Mouse (Mus musculus): ENCODE data around the gene Kirrel2. TPM values are rescaled to one million over a fixed set of nuclear protein-coding genes. Genes with fewer than 3 reads are reported as not detected.
A peak's percentile ranks its signal among the peaks of the same experiment; 100 is the strongest.

Kirrel2 gene
- polyA plus RNA-seq, 1 experiment from 2014 or later: 0.29 TPM

DNA sequence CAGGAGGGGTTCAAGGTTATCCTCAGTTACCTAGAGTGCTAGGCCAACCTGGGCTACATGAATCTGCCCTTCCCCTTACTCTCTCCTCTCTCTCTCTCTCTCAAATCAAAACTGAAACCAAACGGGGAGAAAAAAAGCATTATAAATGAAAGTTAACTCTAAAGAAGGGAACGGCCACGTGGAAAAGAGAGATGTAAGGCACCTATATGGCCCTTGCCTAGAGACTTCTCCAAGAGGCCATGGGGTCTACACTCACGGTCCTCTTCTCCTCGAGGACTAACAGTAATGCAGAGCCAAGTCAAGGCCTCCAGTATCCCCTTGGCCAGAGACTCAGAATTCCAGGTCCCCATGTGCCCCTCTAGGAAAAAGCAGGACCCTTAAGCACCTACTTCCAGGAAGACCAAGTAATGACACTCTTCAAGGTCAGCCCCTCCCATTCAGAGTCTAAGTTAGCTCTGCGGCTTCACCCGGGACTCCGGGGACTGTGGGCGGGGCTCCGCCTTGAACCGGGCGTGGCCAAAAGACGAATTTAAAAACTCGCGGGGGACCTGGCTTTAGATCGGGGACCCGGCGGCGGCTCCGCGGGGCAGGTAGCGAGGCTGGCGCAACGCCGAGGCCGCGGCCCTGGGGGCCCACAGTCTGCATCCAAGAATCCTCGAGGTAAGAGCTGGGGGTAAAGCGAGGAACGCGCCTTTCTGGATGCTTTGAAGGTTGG, 36.2 kb downstream of the Kirrel2 start, which contains the start of gene Nfkbid:
Gene Nfkbid, plus strand, starts transcription at position 558 of the 715 bp plus-strand sequence.
- Histone ChIP-seq H3K36me3 (replicated peaks) (peaks cover 22% of the 10 kb centered on the region), H3K27ac (peak within 1 kb of the TSS; percentile 85), H3K27me3 (ENCODE audit: poor library complexity, severe bottlenecking) (peaks cover 34% of the 10 kb centered on the region), H3K9me3 (peaks cover 7% of the 10 kb centered on the region; the same call in 1 of the 2 replicates), H3K4me1 (peaks cover 26% of the 10 kb centered on the region), H3K4me3 (peak within 1 kb of the TSS; percentile 75)
- 10% methylated on average over 31 of the region's 31 CpGs for WGBS
- DNase-seq (ENCODE audit: extremely low spot score, low spot score): peak; percentile 40

GRCm38 (mm10) chr7:30420673-30421072, 36.8 kb downstream of the Kirrel2 start:
- Histone ChIP-seq H3K27ac (no peak overlapping the region), H3K9me3 (peaks cover 7% of the 10 kb centered on the region; the same call in 1 of the 2 replicates), H3K4me3 (no peak overlapping the region), H3K36me3 (replicated peaks) (peaks cover 16% of the 10 kb centered on the region), H3K27me3 (ENCODE audit: poor library complexity, severe bottlenecking) (peaks cover 34% of the 10 kb centered on the region), H3K4me1 (peaks cover 26% of the 10 kb centered on the region)
- no peak for DNase-seq (ENCODE audit: extremely low spot score, low spot score)
- WGBS: 87% methylated on average over 3 of the region's 3 CpGs

GRCm38 (mm10) chr7:30419561-30420499, 37.7 kb downstream of the Kirrel2 start, which contains the start of gene Hcst:
Hcst (minus strand) TSS chr7:30419854.
- WGBS: 79% methylated on average over 10 of the region's 10 CpGs
- Histone ChIP-seq H3K4me3 (no peak within 1 kb of the TSS), H3K4me1 (peaks cover 26% of the 10 kb centered on the region), H3K27ac (no peak within 1 kb of the TSS), H3K36me3 (replicated peaks) (0 out of 2 replicates have a peak, but pooled peaks cover 8% of the 10 kb centered on the region), H3K27me3 (ENCODE audit: poor library complexity, severe bottlenecking) (peaks cover 34% of the 10 kb centered on the region), H3K9me3 (peaks cover 7% of the 10 kb centered on the region; the same call in 1 of the 2 replicates)
- DNase-seq (ENCODE audit: extremely low spot score, low spot score): no peak

DNA sequence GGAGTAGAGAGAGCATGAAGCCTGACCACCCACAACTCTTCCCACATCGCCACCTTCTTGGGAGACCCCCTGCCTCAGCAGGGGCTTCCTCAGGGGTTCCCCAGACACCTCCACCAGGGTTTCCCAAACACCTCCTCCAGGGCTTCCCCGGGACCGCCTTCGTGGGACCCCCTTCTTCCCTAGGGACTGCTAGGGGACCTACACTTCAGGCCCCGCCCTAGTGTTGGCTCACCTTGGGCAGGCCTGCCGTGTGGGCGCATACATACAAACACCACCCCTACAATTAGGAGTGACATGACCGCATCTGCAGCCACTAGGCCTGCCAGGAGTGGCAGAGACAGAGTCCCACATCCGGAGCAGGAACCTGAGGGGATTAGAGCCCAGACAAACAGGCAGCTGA, 39.6 kb downstream of the Kirrel2 start:
- Histone ChIP-seq H3K27ac (no peak overlapping the region), H3K9me3 (peaks cover 7% of the 10 kb centered on the region; the same call in 1 of the 2 replicates), H3K27me3 (ENCODE audit: poor library complexity, severe bottlenecking) (peaks cover 22% of the 10 kb centered on the region), H3K4me3 (no peak overlapping the region), H3K4me1 (peaks cover 21% of the 10 kb centered on the region), H3K36me3 (replicated peaks) (no peaks in the 10 kb centered on the region)
- no peak for DNase-seq (ENCODE audit: extremely low spot score, low spot score)
- 79% methylated on average over 9 of the region's 9 CpGs for WGBS

GRCm38 (mm10) chr7:30413596-30413995, 43.9 kb downstream of the Kirrel2 start, which contains the start of gene Tyrobp:
Tyrobp (plus strand) TSS chr7:30413760.
- no peaks in the 10 kb centered on the region for H3K27me3 ChIP-seq (ENCODE audit: poor library complexity, severe bottlenecking)
- DNase-seq (ENCODE audit: extremely low spot score, low spot score): no peak
- no peak within 1 kb of the TSS for H3K4me3 ChIP-seq
- peaks cover 7% of the 10 kb centered on the region; the same call in 1 of the 2 replicates for H3K9me3 ChIP-seq
- H3K27ac ChIP-seq: no peak within 1 kb of the TSS
- H3K4me1 ChIP-seq: 0 out of 2 replicates have a peak, but pooled peaks cover 4% of the 10 kb centered on the region
- 73% methylated on average over 5 of the region's 5 CpGs for WGBS
- no peaks in the 10 kb centered on the region for H3K36me3 ChIP-seq (replicated peaks)

DNA sequence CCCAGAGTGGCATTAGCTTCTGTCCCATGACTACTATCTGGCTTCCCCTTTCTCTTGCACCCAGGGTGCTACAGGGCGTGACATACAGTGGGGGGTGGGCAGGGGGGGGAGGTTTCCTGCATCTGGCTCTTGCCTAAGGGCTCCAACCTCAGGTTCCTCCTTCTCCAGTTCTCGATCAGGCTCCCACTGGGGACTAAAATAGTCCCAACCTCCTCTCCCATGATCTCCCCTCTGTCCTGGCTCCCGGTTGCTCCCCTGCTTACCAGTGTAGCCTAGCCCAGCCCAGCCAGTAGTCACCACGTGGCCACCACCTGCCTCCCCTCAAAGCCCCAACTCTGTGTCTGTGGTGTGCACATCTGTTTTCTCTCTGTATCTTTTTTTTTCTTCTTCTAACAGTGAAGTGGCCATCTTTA, 44.7 kb downstream of the Kirrel2 start:
- H3K4me3 ChIP-seq: no peak overlapping the region

GRCm38 (mm10) chr7:30411023-30411422, 46.5 kb downstream of the Kirrel2 start:
- no peaks in the 10 kb centered on the region for H3K27me3 ChIP-seq (ENCODE audit: poor library complexity, severe bottlenecking)
- H3K4me3 ChIP-seq: no peak overlapping the region
- H3K9me3 ChIP-seq: no peaks in the 10 kb centered on the region
- 83% methylated on average over 3 of the region's 3 CpGs for WGBS
- no peak overlapping the region for H3K27ac ChIP-seq
- DNase-seq (ENCODE audit: extremely low spot score, low spot score): no peak
- H3K4me1 ChIP-seq: no peaks in the 10 kb centered on the region
- no peaks in the 10 kb centered on the region for H3K36me3 ChIP-seq (replicated peaks)

More for the DNA sequence above, 44.7 kb downstream of the Kirrel2 start:
- WGBS: 64% methylated on average over 4 of the region's 4 CpGs
- Histone ChIP-seq H3K4me1 (no peaks in the 10 kb centered on the region), H3K27ac (no peak overlapping the region), H3K27me3 (ENCODE audit: poor library complexity, severe bottlenecking) (no peaks in the 10 kb centered on the region), H3K36me3 (replicated peaks) (no peaks in the 10 kb centered on the region), H3K9me3 (0 out of 2 replicates have a peak, but pooled peaks cover 2% of the 10 kb centered on the region)
- no peak for DNase-seq (ENCODE audit: extremely low spot score, low spot score)

DNA sequence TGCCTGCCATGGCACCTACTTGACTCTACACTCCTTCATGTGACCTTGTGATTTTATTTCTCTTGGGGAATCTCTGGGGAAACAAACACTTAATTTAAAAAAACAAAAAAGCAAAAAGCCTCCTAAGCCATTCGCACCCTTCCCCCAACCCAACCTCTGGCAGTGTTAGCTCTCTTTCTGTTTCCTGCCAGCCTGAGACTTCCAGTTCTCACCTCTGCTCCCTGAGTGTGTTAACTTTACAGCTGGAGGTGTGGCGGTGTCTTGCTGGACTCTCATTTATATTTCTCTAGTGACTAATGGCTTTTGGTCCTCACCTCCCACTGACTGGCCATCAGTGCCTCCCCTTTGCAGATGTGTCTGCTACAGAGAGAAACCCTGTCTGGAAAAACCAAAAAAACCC, 47.7 kb downstream of the Kirrel2 start:
- WGBS: 82% methylated on average over 2 of the region's 2 CpGs
- Histone ChIP-seq H3K27me3 (ENCODE audit: poor library complexity, severe bottlenecking) (no peaks in the 10 kb centered on the region), H3K4me3 (no peak overlapping the region), H3K9me3 (no peaks in the 10 kb centered on the region), H3K36me3 (replicated peaks) (no peaks in the 10 kb centered on the region), H3K4me1 (no peaks in the 10 kb centered on the region), H3K27ac (no peak overlapping the region)
- DNase-seq (ENCODE audit: extremely low spot score, low spot score): no peak

DNA sequence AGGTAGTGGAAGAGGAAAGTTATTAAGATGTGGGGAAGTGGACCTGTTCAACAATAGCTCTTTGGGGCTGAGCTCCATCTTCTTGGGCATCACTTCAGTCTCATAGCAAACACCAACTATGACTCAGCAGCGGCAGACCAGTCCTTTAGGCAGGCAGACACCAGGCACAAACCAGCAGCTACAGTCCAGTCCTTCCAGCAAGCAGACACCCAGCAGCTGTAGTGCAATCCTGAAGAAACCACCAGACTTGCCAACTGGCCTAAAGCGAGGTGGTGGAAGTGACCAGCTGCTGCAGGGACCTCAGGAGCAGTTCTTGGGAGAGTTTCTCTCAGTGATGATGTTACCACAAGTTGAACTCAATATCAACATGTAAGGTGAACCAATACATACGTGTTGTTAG, 48.9 kb downstream of the Kirrel2 start:
- H3K27me3 ChIP-seq (ENCODE audit: poor library complexity, severe bottlenecking): no peaks in the 10 kb centered on the region
- WGBS: 90% methylated on average over 3 of the region's 3 CpGs

DNA sequence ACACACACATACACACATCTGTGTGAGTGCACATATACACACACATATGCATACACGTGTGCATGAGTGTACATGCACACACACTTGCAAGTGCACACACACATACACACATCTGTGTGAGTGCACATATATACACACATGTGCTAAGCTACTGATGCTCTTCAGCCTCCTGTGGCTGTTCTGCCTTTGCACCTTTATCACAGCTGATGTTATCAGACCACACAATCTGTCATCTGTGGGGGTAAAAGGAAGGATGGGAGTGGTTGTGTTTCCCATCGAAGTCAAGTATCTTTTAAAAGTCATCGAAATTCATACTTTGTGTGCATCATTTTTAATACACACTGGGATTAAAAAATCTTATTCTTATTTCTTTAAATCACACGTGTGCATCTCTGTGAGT, 55.1 kb downstream of the Kirrel2 start:
- WGBS: 74% methylated on average over 4 of the region's 4 CpGs
- no peaks in the 10 kb centered on the region for H3K4me1 ChIP-seq
- no peak overlapping the region for H3K27ac ChIP-seq
- no peak overlapping the region for H3K4me3 ChIP-seq
- no peaks in the 10 kb centered on the region for H3K36me3 ChIP-seq (replicated peaks)
- H3K9me3 ChIP-seq: no peaks in the 10 kb centered on the region
- no peak for DNase-seq (ENCODE audit: extremely low spot score, low spot score)
- no peaks in the 10 kb centered on the region for H3K27me3 ChIP-seq (ENCODE audit: poor library complexity, severe bottlenecking)

More for the DNA sequence above, 48.9 kb downstream of the Kirrel2 start:
- Histone ChIP-seq H3K9me3 (no peaks in the 10 kb centered on the region), H3K4me3 (no peak overlapping the region), H3K27ac (no peak overlapping the region), H3K4me1 (no peaks in the 10 kb centered on the region), H3K36me3 (replicated peaks) (no peaks in the 10 kb centered on the region)
- no peak for DNase-seq (ENCODE audit: extremely low spot score, low spot score)

- DNase-seq (ENCODE audit: extremely low spot score, low spot score): no peak
- H3K9me3 ChIP-seq: no peaks in the 10 kb centered on the region
- 62% methylated on average over 7 of the region's 7 CpGs for WGBS
- no peaks in the 10 kb centered on the region for H3K36me3 ChIP-seq (replicated peaks)
- H3K27ac ChIP-seq: no peak overlapping the region
- H3K27me3 ChIP-seq (ENCODE audit: poor library complexity, severe bottlenecking): no peaks in the 10 kb centered on the region
- no peak overlapping the region for H3K4me3 ChIP-seq
- no peaks in the 10 kb centered on the region for H3K4me1 ChIP-seq
Observed at GRCm38 (mm10) chr7:30399671-30400070, 57.8 kb downstream of the Kirrel2 start.

Measured in forebrain, embryonic 10.5 days (tissue).